Mouse (Mus musculus): ENCODE data around the gene Fam183b. TPM values are rescaled to one million over a fixed set of nuclear protein-coding genes. Genes with fewer than 3 reads are reported as not detected.
"Not testable (repeated sequence)": the region's sequence is repeated elsewhere in the genome, so short reads cannot be mapped to it uniquely, and the experiment has no call there.

Fam183b gene
- 1.0 and 1.9 TPM in 2 replicates for polyA plus RNA-seq (2016; fragmentation: Nextera tagmentation; extraction: Ambion mirVana)

DNA sequence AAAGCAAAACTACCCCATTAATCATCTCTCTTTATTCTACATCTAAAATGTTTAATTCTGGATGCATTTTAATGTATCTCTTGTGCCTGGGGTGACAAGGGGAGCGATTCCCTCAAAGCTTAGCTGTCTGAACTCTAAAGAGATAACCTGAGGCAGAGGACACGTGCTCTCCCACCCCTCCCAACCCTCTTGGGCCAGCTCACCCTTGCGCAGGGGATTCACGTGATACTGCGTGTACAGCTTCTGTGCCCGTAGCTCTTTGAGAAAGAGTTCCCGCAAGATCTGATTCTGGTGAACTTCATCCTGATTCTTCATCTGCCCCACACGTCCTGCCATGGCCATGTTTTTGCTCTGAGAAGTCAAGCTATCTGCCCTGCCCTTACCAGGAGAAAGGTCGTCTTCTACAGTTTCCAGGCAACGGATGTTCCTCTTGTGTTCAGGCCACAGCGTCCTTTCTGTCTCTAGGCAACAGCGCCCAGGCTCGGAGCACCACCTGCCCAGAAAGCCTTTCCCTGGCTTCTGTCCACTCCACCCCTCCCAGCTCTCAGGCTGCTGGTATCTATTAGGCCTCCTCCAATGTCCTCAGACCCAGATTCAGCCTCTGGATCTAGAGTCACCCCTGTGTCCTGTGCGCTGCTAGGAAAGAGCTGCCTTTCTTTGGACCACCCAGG is at the start of gene Fam183b:
Fam183b (minus strand) TSS at position 403 of the 671 bp plus-strand sequence.
- WGBS: 35% methylated on average over 14 of the region's 14 CpGs
- Histone ChIP-seq H3K9me3 (no peaks in the 10 kb centered on the region), H3K27ac (0 out of 2 replicates have a peak within 1 kb of the TSS, but pooled peaks have one; percentile 35), H3K36me3 (replicated peaks) (no peaks in the 10 kb centered on the region), H3K27me3 (ENCODE audit: poor library complexity, severe bottlenecking) (no peaks in the 10 kb centered on the region), H3K4me3 (peak within 1 kb of the TSS; percentile 21; the same call in 1 of the 2 replicates), H3K4me1 (peaks cover 17% of the 10 kb centered on the region)
- peak; percentile 21 for DNase-seq (ENCODE audit: extremely low spot score, low spot score)

DNA sequence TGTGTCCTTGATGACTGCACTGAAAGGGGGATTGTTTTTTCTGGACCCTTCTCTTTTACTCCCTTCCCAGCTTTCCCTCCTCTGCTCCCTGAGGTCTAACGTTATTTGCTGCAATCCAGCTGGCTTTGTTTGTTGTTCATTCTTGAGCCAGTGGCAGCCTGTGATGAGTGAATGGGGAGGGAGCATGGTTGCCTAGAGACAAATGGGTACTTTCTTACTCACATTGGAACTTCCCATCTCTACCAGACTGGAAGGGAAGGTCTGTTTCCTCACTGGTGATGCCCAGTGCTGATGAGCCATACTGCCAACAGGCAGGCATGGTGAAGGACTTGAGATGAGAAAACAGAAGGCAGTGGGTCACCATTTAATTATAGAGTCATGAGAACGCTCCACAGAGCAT is 48.0 kb upstream of the Fam183b start:
- Histone ChIP-seq H3K36me3 (replicated peaks) (peaks cover 37% of the 10 kb centered on the region), H3K4me1 (peaks cover 13% of the 10 kb centered on the region), H3K27me3 (ENCODE audit: poor library complexity, severe bottlenecking) (no peaks in the 10 kb centered on the region), H3K4me3 (no peak overlapping the region), H3K27ac (no peak overlapping the region), H3K9me3 (no peaks in the 10 kb centered on the region)
- no peak for DNase-seq (ENCODE audit: extremely low spot score, low spot score)
- WGBS: 74% methylated on average over 2 of the region's 2 CpGs

DNA sequence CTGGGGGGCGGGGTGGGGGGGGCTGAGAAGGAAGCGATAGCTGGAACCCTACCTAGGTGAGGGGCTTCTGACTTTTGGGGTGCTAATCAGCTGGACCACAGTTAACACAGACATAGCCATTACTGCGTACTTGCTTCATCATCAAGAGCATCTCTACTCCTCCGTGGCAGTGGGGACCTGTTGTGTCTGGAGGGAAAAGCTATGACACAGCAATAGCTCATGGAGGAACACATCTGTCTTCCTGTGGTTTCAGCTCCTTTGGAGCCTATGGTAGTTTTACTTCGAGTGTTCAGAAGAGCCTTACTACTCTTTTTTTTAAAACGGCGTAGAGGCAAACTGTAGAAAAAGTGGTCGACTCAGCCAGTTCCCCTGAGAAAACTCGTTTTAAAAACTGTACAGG is 45.9 kb upstream of the Fam183b start:
- H3K27me3 ChIP-seq (ENCODE audit: poor library complexity, severe bottlenecking): no peaks in the 10 kb centered on the region
- peak overlapping the region; percentile 87 for H3K4me3 ChIP-seq
- WGBS: 50% methylated on average over 9 of the region's 9 CpGs
- peak overlapping the region; percentile 87; the same call in 1 of the 2 replicates for H3K27ac ChIP-seq
- no peaks in the 10 kb centered on the region for H3K9me3 ChIP-seq
- no peak for DNase-seq (ENCODE audit: extremely low spot score, low spot score)
- H3K36me3 ChIP-seq (replicated peaks): peaks cover 30% of the 10 kb centered on the region
- peaks cover 13% of the 10 kb centered on the region for H3K4me1 ChIP-seq

DNA sequence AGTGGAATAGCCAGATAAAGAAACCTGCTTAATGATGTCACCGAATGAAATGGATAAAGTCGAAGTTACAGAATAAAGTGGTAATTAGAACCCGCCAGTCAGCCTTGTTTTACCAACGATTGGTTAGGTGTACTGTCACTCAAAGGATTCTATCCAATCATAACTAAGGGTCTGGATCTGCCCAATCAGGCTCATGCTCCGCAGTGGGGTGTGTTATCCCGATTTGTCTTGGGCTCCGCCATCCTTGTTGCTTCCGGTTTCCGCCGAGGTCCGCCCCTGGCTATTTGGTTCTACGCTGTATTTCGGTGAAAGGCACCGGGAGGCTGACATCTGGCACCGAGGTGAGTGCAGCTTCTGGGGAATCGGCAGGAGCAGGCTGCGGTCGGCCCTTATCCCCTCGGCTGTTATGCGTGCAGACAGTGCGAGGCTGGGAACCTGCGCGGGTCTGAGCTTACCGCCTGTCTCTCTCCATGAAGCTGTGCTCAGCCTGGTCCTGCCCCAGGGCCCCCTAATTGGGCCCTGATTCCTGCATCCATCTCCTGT is 45.2 kb upstream of the Fam183b start, which contains the start of gene Gm12258:
Gm12258 (plus strand) TSS at position 240 of the 543 bp plus-strand sequence.
- H3K4me3 ChIP-seq: peak within 1 kb of the TSS; percentile 87
- no peaks in the 10 kb centered on the region for H3K27me3 ChIP-seq (ENCODE audit: poor library complexity, severe bottlenecking)
- DNase-seq (ENCODE audit: extremely low spot score, low spot score): peak; percentile 87
- H3K4me1 ChIP-seq: peaks cover 13% of the 10 kb centered on the region
- peaks cover 24% of the 10 kb centered on the region for H3K36me3 ChIP-seq (replicated peaks)
- H3K27ac ChIP-seq: peak within 1 kb of the TSS; percentile 87
- WGBS: 0% methylated on average over 24 of the region's 24 CpGs
- no peaks in the 10 kb centered on the region for H3K9me3 ChIP-seq

DNA sequence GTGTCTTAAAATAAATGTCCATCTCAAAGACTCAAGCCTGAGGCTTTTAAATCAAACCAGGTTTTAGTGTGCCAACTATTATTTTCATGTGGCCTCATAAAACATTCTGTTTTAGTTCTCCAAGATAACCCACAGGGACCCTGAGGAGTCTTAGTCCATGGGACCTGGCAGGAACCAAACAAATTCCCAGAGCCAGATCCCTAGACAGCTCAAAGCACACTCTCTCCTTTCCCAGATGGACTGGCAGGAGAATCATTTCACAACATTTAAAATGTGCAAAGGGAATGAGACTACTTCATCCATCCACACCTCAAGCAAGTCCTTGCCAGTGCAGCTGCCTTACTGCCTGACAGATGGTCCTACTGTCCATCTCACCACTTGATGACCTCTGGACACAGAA is 37.2 kb upstream of the Fam183b start, which contains the start of gene Olfr311:
Olfr311 (plus strand) TSS at position 301 of the 400 bp plus-strand sequence.
- not testable (repeated sequence) for H3K4me3 ChIP-seq; H3K27ac ChIP-seq; H3K27me3 ChIP-seq (ENCODE audit: poor library complexity, severe bottlenecking); H3K4me1 ChIP-seq; H3K36me3 ChIP-seq (replicated peaks); H3K9me3 ChIP-seq; DNase-seq (ENCODE audit: extremely low spot score, low spot score)

DNA sequence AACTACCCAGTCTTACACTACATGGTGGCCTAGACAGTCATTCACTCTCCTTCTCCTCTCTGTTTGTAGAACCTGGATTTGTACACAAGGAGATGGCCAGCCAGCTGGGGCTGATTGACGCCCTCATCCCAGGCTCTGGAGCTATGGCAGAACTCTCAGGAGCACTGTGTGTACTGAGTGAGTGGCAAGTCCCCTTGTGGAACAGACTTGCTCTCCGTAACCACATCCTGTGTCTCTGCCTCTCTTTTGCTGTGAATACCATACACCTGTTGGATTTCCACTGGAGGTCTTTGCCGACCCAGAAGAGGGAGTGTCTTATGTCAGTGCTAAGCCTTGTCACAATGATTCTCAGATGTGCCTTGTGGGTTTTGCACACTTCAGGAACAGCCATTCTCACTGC is 30.8 kb upstream of the Fam183b start:
- H3K27me3 ChIP-seq (ENCODE audit: poor library complexity, severe bottlenecking); H3K4me3 ChIP-seq; H3K36me3 ChIP-seq (replicated peaks); H3K9me3 ChIP-seq; H3K4me1 ChIP-seq; DNase-seq (ENCODE audit: extremely low spot score, low spot score); H3K27ac ChIP-seq: not testable (repeated sequence)
- 77% methylated on average over 3 of the region's 3 CpGs for WGBS

DNA sequence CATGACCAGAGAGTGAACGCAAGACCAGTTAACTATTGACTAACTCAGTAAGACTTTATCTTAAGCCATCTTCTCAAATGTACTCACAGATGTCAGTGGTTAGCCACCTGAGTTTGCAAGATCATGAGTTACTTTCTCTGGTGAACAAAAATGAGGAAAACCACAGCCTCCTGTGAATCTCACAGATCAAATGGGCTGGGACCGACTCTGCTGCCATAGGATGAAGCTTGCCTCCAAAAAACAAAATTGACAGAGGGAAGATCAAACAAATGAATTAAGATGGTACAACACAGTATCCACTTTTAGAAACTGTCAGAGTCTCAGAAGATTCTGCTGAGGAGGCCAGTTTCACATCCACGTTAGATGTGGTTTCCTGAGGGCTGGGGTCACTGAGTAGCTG is 28.0 kb upstream of the Fam183b start:
- no peaks in the 10 kb centered on the region for H3K4me1 ChIP-seq
- WGBS: 83% methylated on average over 3 of the region's 3 CpGs

DNA sequence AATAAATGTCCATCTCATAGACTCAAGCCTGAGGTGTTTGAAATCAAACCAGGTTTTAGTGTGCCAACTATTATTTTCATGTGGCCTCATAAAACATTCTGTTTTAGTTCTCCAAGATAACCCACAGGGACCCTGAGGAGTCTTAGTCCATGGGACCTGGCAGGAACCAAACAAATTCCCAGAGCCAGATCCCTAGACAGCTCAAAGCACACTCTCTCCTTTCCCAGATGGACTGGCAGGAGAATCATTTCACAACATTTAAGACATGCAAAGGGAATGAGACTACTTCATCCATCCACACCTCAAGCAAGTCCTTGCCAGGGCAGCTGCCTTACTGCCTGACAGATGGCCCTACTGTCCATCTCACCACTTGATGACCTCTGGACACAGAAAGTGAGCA is 27.2 kb upstream of the Fam183b start, which contains the start of gene Olfr312:
Olfr312 (plus strand) TSS at position 301 of the 400 bp plus-strand sequence.
- not testable (repeated sequence) for H3K36me3 ChIP-seq (replicated peaks); H3K27me3 ChIP-seq (ENCODE audit: poor library complexity, severe bottlenecking); DNase-seq (ENCODE audit: extremely low spot score, low spot score); H3K27ac ChIP-seq; H3K4me1 ChIP-seq; H3K9me3 ChIP-seq; H3K4me3 ChIP-seq

More for the DNA sequence above, 28.0 kb upstream of the Fam183b start:
- DNase-seq (ENCODE audit: extremely low spot score, low spot score): no peak
- no peaks in the 10 kb centered on the region for H3K9me3 ChIP-seq
- H3K4me3 ChIP-seq: no peak overlapping the region
- H3K27me3 ChIP-seq (ENCODE audit: poor library complexity, severe bottlenecking): no peaks in the 10 kb centered on the region
- no peak overlapping the region for H3K27ac ChIP-seq
- H3K36me3 ChIP-seq (replicated peaks): no peaks in the 10 kb centered on the region

DNA sequence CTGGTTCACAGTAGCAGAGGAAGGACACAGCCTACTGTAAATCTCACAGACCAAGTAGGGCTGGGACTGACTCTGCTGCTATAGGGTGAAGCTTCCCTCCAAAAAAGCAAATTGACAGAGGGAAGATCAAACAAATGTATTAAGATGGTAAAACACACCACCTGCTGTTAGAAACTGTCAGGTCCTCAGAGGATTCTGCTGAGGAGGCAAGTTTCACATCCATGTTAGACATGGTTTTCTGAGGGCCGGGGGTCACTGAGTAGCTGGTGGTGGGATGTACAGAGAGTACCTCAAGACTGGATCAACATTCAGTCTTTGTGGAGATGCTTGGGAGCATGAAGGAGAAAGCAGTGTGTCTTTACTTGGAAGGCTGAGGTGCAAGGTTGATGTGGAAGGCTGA is 13.9 kb upstream of the Fam183b start:
- H3K9me3 ChIP-seq: no peaks in the 10 kb centered on the region
- H3K4me1 ChIP-seq: no peaks in the 10 kb centered on the region
- no peaks in the 10 kb centered on the region for H3K27me3 ChIP-seq (ENCODE audit: poor library complexity, severe bottlenecking)
- H3K4me3 ChIP-seq: no peak overlapping the region
- WGBS: 89% methylated on average over 1 of the region's 1 CpGs
- no peaks in the 10 kb centered on the region for H3K36me3 ChIP-seq (replicated peaks)
- no peak overlapping the region for H3K27ac ChIP-seq
- DNase-seq (ENCODE audit: extremely low spot score, low spot score): no peak

DNA sequence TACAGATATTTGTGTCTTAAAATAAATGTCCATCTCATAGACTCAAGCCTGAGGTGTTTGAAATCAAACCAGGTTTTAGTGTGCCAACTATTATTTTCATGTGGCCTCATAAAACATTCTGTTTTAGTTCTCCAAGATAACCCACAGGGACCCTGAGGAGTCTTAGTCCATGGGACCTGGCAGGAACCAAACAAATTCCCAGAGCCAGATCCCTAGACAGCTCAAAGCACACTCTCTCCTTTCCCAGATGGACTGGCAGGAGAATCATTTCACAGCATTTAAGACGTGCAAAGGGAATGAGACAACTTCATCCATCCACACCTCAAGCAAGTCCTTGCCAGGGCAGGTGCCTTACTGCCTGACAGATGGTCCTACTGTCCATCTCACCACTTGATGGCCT is 12.9 kb upstream of the Fam183b start, which contains the start of gene Olfr313:
Olfr313 (plus strand) TSS at position 301 of the 400 bp plus-strand sequence.
- DNase-seq (ENCODE audit: extremely low spot score, low spot score); H3K27ac ChIP-seq; H3K27me3 ChIP-seq (ENCODE audit: poor library complexity, severe bottlenecking): not testable (repeated sequence)

DNA sequence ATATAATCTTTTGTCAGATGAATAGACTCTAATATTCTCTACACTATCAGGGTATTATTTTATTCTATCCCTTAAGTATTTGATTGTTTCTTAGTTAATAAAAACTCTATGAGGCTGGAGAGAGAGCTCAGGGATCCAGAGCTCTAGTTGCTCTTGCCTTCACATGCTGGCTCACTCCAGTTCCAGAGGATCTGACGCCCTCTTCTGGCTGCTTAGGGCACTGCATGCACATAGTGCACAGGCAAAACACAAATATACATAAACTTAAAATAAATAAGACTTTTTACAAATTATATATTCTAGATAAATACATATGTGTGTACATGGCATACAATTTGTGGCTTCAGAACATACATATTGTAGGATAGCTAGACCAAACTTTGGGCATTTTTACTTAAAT is 10.2 kb upstream of the Fam183b start:
- Histone ChIP-seq H3K27ac (no peak overlapping the region), H3K4me3 (no peak overlapping the region), H3K36me3 (replicated peaks) (no peaks in the 10 kb centered on the region), H3K9me3 (no peaks in the 10 kb centered on the region), H3K27me3 (ENCODE audit: poor library complexity, severe bottlenecking) (no peaks in the 10 kb centered on the region), H3K4me1 (no peaks in the 10 kb centered on the region)
- 11% methylated on average over 1 of the region's 1 CpGs for WGBS
- no peak for DNase-seq (ENCODE audit: extremely low spot score, low spot score)

More for the DNA sequence above, 12.9 kb upstream of the Fam183b start, which contains the start of gene Olfr313:
- H3K4me3 ChIP-seq; H3K36me3 ChIP-seq (replicated peaks); H3K9me3 ChIP-seq; H3K4me1 ChIP-seq: not testable (repeated sequence)
- 64% methylated on average over 1 of the region's 1 CpGs for whole genome bisulfite sequencing

DNA sequence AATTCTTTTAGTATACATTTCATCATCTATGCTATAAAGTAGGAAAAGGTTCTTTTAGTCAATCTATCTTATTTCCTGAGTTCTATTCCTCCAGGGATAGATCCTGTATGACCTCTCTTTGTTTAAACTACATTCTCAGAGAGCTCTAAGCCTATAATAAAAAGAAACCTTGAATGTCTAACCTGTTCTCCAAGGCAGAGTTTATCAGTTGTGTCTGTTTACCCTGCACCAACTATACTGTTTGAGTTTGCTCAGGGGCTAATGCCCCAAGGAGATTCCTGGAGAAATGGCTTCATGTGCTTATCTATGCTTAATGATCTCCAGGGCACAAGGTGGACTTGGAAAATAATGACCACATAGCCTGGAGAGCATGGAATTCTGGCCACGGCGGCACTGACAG is 2.6 kb upstream of the Fam183b start:
- no peak for DNase-seq (ENCODE audit: extremely low spot score, low spot score)
- Histone ChIP-seq H3K36me3 (replicated peaks) (no peaks in the 10 kb centered on the region), H3K27ac (no peak overlapping the region), H3K27me3 (ENCODE audit: poor library complexity, severe bottlenecking) (no peaks in the 10 kb centered on the region), H3K9me3 (no peaks in the 10 kb centered on the region), H3K4me1 (peaks cover 17% of the 10 kb centered on the region), H3K4me3 (no peak overlapping the region)
- WGBS: 89% methylated on average over 2 of the region's 2 CpGs

DNA sequence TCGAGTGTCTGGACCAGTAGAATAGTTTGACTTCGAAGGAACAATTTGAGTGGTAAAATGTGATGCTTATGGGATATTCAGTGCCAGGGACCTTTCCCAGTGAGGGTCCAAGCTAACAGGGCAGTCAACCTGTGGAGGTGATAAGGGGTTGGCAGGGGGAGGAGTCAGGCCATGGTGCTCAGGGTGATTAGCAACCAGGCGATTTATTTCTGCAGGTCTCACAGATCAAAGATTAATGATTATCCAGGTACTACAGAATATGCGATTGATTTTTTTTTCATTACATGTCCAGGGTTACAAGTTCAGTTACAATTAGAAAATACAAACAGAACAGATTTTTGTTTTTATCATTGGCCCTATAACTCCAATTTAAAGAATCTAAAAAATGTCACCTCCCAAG is 2.1 kb upstream of the Fam183b start:
- Histone ChIP-seq H3K27ac (no peak overlapping the region), H3K36me3 (replicated peaks) (no peaks in the 10 kb centered on the region), H3K4me3 (no peak overlapping the region), H3K9me3 (no peaks in the 10 kb centered on the region), H3K4me1 (peaks cover 17% of the 10 kb centered on the region), H3K27me3 (ENCODE audit: poor library complexity, severe bottlenecking) (no peaks in the 10 kb centered on the region)
- DNase-seq (ENCODE audit: extremely low spot score, low spot score): no peak
- WGBS: 87% methylated on average over 4 of the region's 4 CpGs

All from forebrain, embryonic 10.5 days (tissue).